Mouse (Mus musculus): ENCODE measurements around the gene Plxnb1.

DNA sequence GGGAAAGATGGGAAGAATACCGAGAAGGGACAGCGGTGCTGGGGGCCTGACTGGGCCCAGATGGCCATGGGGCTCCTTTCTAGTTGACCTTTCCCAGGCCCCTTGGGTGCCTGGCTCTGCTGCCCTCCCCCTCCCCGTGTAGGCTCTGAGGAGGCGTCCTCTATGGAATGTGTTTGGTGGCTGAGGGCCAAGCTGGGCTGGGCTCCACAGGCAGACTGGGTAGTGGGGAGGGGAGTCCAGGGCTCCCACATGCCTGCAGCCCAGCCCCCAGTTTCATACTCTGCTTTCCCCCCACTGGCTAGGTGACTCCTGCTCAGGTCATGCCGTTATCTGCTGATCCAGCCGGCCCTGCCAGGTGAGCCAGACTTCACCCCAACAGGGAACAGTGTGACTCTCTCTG is 3.8 kb downstream of the Plxnb1 start:
- no peak for TF ChIP-seq GATA1 (IDR thresholded peaks at IDR 0.05; ENCODE audit: borderline replicate concordance, low read length)
- no peak for TF ChIP-seq FLI1 (IDR thresholded peaks at IDR 0.05; ENCODE audit: low read length)

Measured in megakaryocyte, embryonic 14.5 days (primary cell).